Mouse (Mus musculus): ENCODE data around the gene 5730522E02Rik. TPM values are rescaled to one million over a fixed set of nuclear protein-coding genes. Genes with fewer than 3 reads are reported as not detected.
"Not testable (repeated sequence)": the region's sequence is repeated elsewhere in the genome, so short reads cannot be mapped to it uniquely, and the experiment has no call there.

Gene 5730522E02Rik
- polyA plus RNA-seq (2012; rRNA removed) = 0.29 TPM in 1 of 2 replicates, not detected in the other

GRCm38 (mm10) chr11:26210582-26211180 is at the start of gene 5730522E02Rik:
5730522E02Rik (minus strand) TSS chr11:26210763.
- H3K36me3 ChIP-seq (ENCODE audit: control insufficient read depth, insufficient read depth, low read length) = no peaks in the 10 kb centered on the region
- TF ChIP-seq CTCF (IDR thresholded peaks at IDR 0.05; ENCODE audit: extremely low read depth, insufficient read depth, insufficient read length, insufficient replicate concordance) (no peak), POLR2A (IDR thresholded peaks at IDR 0.05; ENCODE audit: low read depth, low read length) (no peak)
- H3K27me3 ChIP-seq (ENCODE audit: control insufficient read depth, insufficient read depth, low read length) = 0 out of 2 replicates have a peak, but pooled peaks cover 2% of the 10 kb centered on the region
- WGBS = under 1% methylated on average over 31 of the region's 31 CpGs
- H3K4me3 ChIP-seq (ENCODE audit: extremely low read depth, insufficient read depth, insufficient read length) = peak within 1 kb of the TSS; percentile 66
- 0 out of 2 replicates have a peak within 1 kb of the TSS, but pooled peaks have one; percentile 22 for H3K27ac ChIP-seq (ENCODE audit: insufficient read depth, low read length)
- DNase-seq (ENCODE audit: low read depth in 1 of 2, low spot score in 2 of 2) = no peak
- H3K4me1 ChIP-seq (ENCODE audit: control insufficient read depth, insufficient read depth, insufficient read length) = no peaks in the 10 kb centered on the region

DNA sequence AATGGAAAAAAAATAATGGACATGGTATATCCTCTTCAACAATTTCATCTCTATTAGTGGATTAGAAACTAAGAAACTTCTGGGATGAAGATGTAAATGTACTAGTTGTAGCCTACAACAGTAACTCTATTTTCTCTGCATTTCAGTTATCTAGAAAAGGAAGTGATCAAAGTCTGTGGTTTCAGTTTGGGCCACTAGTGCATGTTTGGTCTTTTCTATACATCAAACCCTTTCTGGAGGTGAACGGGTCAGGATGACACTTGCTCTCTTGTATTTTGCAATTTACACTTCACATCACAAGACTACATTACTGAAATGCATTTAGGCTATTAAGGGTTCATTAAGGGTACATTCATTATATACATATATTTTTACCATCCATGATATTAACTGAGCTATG is 26.0 kb upstream of the 5730522E02Rik start:
- TF ChIP-seq POLR2A (IDR thresholded peaks at IDR 0.05; ENCODE audit: low read depth, low read length) (no peak), CTCF (IDR thresholded peaks at IDR 0.05; ENCODE audit: extremely low read depth, insufficient read depth, insufficient read length, insufficient replicate concordance) (no peak)
- H3K27me3 ChIP-seq (ENCODE audit: control insufficient read depth, insufficient read depth, low read length) = no peaks in the 10 kb centered on the region
- WGBS = 10% methylated on average over 1 of the region's 1 CpGs
- H3K4me1 ChIP-seq (ENCODE audit: control insufficient read depth, insufficient read depth, insufficient read length) = no peaks in the 10 kb centered on the region
- H3K4me3 ChIP-seq (ENCODE audit: extremely low read depth, insufficient read depth, insufficient read length) = no peak overlapping the region
- no peaks in the 10 kb centered on the region for H3K36me3 ChIP-seq (ENCODE audit: control insufficient read depth, insufficient read depth, low read length)
- no peak overlapping the region for H3K27ac ChIP-seq (ENCODE audit: insufficient read depth, low read length)
- no peak for DNase-seq (ENCODE audit: low read depth in 1 of 2, low spot score in 2 of 2)

DNA sequence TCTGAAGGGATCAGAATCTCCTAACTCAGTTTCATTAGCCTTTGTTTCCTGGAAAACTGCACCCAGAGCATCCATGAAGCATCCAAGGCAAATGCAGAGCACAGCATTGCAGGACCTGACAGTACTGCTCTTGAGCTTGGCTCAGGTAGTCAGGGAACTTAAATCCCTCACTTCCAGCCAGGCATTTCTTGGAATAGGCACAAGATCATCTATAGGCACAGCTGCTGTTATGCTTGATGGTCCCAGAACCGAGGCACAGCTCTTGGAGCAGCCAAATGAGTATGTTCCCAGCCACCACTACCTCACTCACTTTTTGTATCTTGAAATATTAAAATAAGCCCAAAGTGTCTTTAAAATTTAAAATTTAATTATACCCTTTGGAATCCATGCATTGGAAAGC is 19.3 kb upstream of the 5730522E02Rik start:
- WGBS = 82% methylated on average over 1 of the region's 1 CpGs
- Histone ChIP-seq H3K36me3 (ENCODE audit: control insufficient read depth, insufficient read depth, low read length) (no peaks in the 10 kb centered on the region), H3K4me1 (ENCODE audit: control insufficient read depth, insufficient read depth, insufficient read length) (no peaks in the 10 kb centered on the region), H3K4me3 (ENCODE audit: extremely low read depth, insufficient read depth, insufficient read length) (no peak overlapping the region), H3K27me3 (ENCODE audit: control insufficient read depth, insufficient read depth, low read length) (no peaks in the 10 kb centered on the region), H3K27ac (ENCODE audit: insufficient read depth, low read length) (no peak overlapping the region)
- TF ChIP-seq POLR2A (IDR thresholded peaks at IDR 0.05; ENCODE audit: low read depth, low read length) = no peak
- TF ChIP-seq CTCF (IDR thresholded peaks at IDR 0.05; ENCODE audit: extremely low read depth, insufficient read depth, insufficient read length, insufficient replicate concordance) = no peak
- no peak for DNase-seq (ENCODE audit: low read depth in 1 of 2, low spot score in 2 of 2)

GRCm38 (mm10) chr11:26213643-26214042 is 3.1 kb upstream of the 5730522E02Rik start:
- H3K27me3 ChIP-seq (ENCODE audit: control insufficient read depth, insufficient read depth, low read length); H3K4me1 ChIP-seq (ENCODE audit: control insufficient read depth, insufficient read depth, insufficient read length); H3K4me3 ChIP-seq (ENCODE audit: extremely low read depth, insufficient read depth, insufficient read length); H3K36me3 ChIP-seq (ENCODE audit: control insufficient read depth, insufficient read depth, low read length); DNase-seq (ENCODE audit: low read depth in 1 of 2, low spot score in 2 of 2); H3K27ac ChIP-seq (ENCODE audit: insufficient read depth, low read length): not testable (repeated sequence)
- WGBS = 41% methylated on average over 1 of the region's 1 CpGs

DNA sequence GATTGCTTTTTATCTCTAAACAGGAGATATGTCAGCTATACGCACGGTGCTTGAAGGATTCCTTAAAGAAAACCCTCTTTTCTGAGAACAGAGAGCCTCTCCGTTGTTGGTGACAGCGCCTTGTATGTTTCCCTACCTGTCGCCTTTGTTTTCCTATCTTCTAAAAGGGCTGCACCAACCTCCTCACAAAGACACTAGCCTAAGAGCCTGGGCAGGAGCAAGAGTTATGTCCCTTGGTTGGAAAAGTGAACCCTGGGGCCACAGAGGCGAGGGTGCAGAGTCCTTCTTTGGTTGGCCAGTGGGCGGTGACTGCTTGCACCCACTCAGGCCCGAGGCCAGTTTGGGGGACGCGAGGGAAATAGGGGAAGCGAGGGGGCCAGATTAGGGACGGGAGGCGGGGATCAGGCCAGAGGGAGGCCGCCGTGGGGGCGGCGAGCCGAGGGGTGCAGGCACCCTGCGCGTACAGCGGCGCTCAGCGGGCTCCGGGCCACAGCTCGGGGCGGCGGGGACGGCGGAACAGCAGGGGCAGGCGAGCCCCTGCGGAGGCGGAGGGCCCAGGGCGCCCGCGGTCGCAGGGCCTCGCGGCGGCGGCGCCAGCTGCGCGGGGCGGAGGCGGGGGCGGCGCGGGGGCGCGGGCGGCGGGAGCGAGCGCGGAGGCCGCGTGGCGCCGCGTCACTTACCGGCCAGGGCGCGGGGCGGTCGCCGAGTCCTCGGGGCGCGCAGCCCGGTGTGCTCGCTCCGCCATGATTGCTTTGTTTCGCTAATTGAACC is 567 bp downstream of the 5730522E02Rik start:
- 4% methylated on average over 42 of the region's 73 CpGs for WGBS
- Histone ChIP-seq H3K4me1 (ENCODE audit: control insufficient read depth, insufficient read depth, insufficient read length) (no peaks in the 10 kb centered on the region), H3K36me3 (ENCODE audit: control insufficient read depth, insufficient read depth, low read length) (no peaks in the 10 kb centered on the region), H3K27ac (ENCODE audit: insufficient read depth, low read length) (0 out of 2 replicates have a peak overlapping the region, but pooled peaks have one; percentile 22), H3K27me3 (ENCODE audit: control insufficient read depth, insufficient read depth, low read length) (0 out of 2 replicates have a peak, but pooled peaks cover 2% of the 10 kb centered on the region), H3K4me3 (ENCODE audit: extremely low read depth, insufficient read depth, insufficient read length) (peak overlapping the region; percentile 66)
- peak in 1 of 2 experiments; percentile 28 for DNase-seq (ENCODE audit: low read depth in 1 of 2, low spot score in 2 of 2)
- TF ChIP-seq CTCF (IDR thresholded peaks at IDR 0.05; ENCODE audit: extremely low read depth, insufficient read depth, insufficient read length, insufficient replicate concordance) (no peak), POLR2A (IDR thresholded peaks at IDR 0.05; ENCODE audit: low read depth, low read length) (no peak)

DNA sequence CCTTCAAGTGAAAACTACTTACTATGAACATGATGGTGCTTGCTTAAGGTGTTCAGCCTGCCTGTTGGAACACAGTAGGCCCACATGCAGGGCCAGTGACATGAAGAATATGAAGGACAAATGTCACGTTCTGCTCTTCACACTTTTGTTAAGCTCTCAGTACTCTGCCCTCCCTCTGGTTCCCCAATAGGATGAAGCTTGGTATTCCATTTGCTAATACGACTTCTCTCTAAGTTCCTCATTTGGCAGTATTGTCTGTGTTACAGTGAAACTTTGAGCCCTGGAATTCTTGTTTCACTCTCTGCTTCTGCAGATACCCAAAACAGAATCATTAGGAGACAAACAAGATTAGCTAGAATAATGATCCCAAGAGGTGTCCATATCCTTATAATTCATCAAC is 7.1 kb downstream of the 5730522E02Rik start:
- H3K27me3 ChIP-seq (ENCODE audit: control insufficient read depth, insufficient read depth, low read length) = no peaks in the 10 kb centered on the region
- 59% methylated on average over 2 of the region's 2 CpGs for WGBS
- H3K27ac ChIP-seq (ENCODE audit: insufficient read depth, low read length) = no peak overlapping the region
- H3K36me3 ChIP-seq (ENCODE audit: control insufficient read depth, insufficient read depth, low read length) = no peaks in the 10 kb centered on the region
- no peak overlapping the region for H3K4me3 ChIP-seq (ENCODE audit: extremely low read depth, insufficient read depth, insufficient read length)
- H3K4me1 ChIP-seq (ENCODE audit: control insufficient read depth, insufficient read depth, insufficient read length) = no peaks in the 10 kb centered on the region
- TF ChIP-seq POLR2A (IDR thresholded peaks at IDR 0.05; ENCODE audit: low read depth, low read length) (no peak), CTCF (IDR thresholded peaks at IDR 0.05; ENCODE audit: extremely low read depth, insufficient read depth, insufficient read length, insufficient replicate concordance) (no peak)
- no peak for DNase-seq (ENCODE audit: low read depth in 1 of 2, low spot score in 2 of 2)

GRCm38 (mm10) chr11:26202842-26203241 is 7.7 kb downstream of the 5730522E02Rik start:
- no peak overlapping the region for H3K27ac ChIP-seq (ENCODE audit: insufficient read depth, low read length)
- no peak overlapping the region for H3K4me3 ChIP-seq (ENCODE audit: extremely low read depth, insufficient read depth, insufficient read length)
- H3K27me3 ChIP-seq (ENCODE audit: control insufficient read depth, insufficient read depth, low read length) = no peaks in the 10 kb centered on the region
- TF ChIP-seq CTCF (IDR thresholded peaks at IDR 0.05; ENCODE audit: extremely low read depth, insufficient read depth, insufficient read length, insufficient replicate concordance) = no peak
- TF ChIP-seq POLR2A (IDR thresholded peaks at IDR 0.05; ENCODE audit: low read depth, low read length) = no peak
- H3K4me1 ChIP-seq (ENCODE audit: control insufficient read depth, insufficient read depth, insufficient read length) = no peaks in the 10 kb centered on the region
- H3K36me3 ChIP-seq (ENCODE audit: control insufficient read depth, insufficient read depth, low read length) = no peaks in the 10 kb centered on the region
- no peak for DNase-seq (ENCODE audit: low read depth in 1 of 2, low spot score in 2 of 2)
- 93% methylated on average over 5 of the region's 5 CpGs for WGBS
